Mouse (Mus musculus): ENCODE results near the gene Pycr2. TPM values are rescaled to one million over a fixed set of nuclear protein-coding genes. Genes with fewer than 3 reads are reported as not detected.
"Not testable (repeated sequence)": the region's sequence is repeated elsewhere in the genome, so short reads cannot be mapped to it uniquely, and the experiment has no call there.

Pycr2 gene
- polyA plus RNA-seq, 1 experiment from 2014 or later, result 58.2 TPM

DNA sequence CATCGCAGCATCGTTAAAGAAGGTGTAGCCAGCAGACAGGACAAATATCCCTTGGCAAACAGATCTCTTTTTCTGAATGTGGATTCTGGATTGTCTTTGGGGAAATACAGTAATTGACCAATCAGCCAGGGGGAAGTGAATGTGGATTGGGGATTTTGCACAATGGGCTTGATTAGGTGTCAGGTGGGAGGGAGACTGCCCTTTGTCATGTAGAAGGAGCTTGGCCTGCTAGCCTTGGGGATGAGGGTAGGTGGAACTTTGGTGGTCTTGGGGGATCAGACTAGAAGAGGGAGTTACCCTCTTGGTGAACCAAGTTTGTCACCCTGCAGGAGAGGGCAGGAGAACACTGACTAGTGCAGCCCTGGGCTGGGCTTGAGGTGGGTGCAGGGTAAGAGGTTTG is 20.6 kb downstream of the Pycr2 start:
- 45% methylated on average over 2 of the region's 2 CpGs for WGBS
- Histone ChIP-seq H3K4me2 (no peak overlapping the region), H3K9me3 (replicated peaks) (no peaks in the 10 kb centered on the region), H3K4me3 (no peak overlapping the region), H3K36me3 (no peaks in the 10 kb centered on the region), H3K4me1 (replicated peaks) (no peaks in the 10 kb centered on the region), H3K9ac (no peak overlapping the region), H3K27me3 (replicated peaks) (peaks cover 6% of the 10 kb centered on the region), H3K27ac (ENCODE audit: poor library complexity, severe bottlenecking) (no peak overlapping the region)
- ATAC-seq (ENCODE audit: insufficient number of reproducible peaks, low FRiP score), result no peak

DNA sequence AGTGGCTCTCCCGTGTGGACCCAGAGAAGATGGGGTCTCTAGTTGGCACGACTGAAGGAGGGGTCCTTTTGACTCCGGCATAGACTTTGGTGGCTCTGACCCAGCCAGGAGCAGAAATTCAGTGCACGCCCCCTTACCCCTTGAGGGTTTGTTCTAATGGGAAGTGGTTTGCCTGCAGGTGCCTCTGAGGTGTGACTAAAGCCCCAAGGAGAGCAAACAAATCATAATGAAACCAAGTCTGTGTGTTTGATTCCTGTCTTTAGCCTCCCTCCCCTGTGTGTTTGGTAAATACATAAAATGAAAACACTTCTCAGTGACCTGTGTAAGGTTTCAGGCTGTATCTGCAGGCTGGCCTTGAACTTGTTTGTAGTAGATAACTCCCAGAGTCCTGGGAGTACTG is 22.2 kb downstream of the Pycr2 start:
- Histone ChIP-seq H3K27me3 (replicated peaks) (0 out of 2 replicates have a peak, but pooled peaks cover 6% of the 10 kb centered on the region), H3K27ac (ENCODE audit: poor library complexity, severe bottlenecking) (no peak overlapping the region), H3K4me1 (replicated peaks) (no peaks in the 10 kb centered on the region), H3K9ac (no peak overlapping the region), H3K9me3 (replicated peaks) (no peaks in the 10 kb centered on the region; the same call in 1 of the 2 replicates), H3K4me3 (no peak overlapping the region), H3K4me2 (no peak overlapping the region), H3K36me3 (no peaks in the 10 kb centered on the region)
- no peak for ATAC-seq (ENCODE audit: insufficient number of reproducible peaks, low FRiP score)
- 66% methylated on average over 4 of the region's 4 CpGs for WGBS

DNA sequence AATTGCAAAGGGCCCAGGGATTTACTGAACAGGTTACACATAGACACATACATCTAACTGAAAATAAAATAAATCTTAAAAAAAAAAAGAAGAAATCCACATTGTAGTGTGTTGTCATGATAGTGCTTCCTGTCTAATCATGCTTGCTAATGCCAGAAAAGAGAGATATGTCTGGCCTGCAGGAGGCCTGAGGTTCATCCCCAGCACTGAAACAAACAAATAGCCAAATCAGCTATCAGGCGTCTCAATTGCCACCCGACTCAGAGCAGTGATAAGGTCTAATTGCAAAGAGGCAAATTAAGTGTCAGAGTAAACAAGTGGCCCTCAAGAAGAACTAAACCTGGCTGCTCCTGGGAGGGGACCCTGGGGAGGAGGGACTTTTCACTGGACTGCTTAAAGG is 25.5 kb downstream of the Pycr2 start:
- H3K27ac ChIP-seq (ENCODE audit: poor library complexity, severe bottlenecking), result no peak overlapping the region
- no peaks in the 10 kb centered on the region; the same call in 1 of the 2 replicates for H3K9me3 ChIP-seq (replicated peaks)
- peaks cover 23% of the 10 kb centered on the region for H3K27me3 ChIP-seq (replicated peaks)
- no peak overlapping the region for H3K9ac ChIP-seq
- no peak for ATAC-seq (ENCODE audit: insufficient number of reproducible peaks, low FRiP score)
- 10% methylated on average over 2 of the region's 2 CpGs for WGBS
- H3K36me3 ChIP-seq, result no peaks in the 10 kb centered on the region
- no peak overlapping the region for H3K4me2 ChIP-seq
- no peak overlapping the region for H3K4me3 ChIP-seq
- H3K4me1 ChIP-seq (replicated peaks), result 0 out of 2 replicates have a peak, but pooled peaks cover 2% of the 10 kb centered on the region

DNA sequence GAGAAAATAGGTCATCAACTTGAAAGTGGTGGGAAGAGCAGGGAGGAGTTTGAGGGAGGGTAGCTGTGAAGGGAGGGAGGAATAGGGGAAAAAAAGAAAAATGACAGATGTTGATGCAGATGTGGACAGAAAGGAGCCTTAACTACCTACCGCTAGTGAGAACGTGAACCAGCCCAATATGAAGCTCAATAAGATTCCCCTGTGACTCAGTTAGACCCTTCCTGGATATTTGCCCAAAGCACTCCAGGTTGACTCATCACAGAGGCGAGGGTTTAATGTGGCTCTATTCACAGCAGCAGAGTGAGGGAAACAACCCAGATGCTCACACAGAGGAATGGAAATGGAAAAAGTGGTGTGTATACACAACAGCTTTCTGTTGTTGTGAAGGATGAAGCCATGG is 27.0 kb downstream of the Pycr2 start:
- Histone ChIP-seq H3K4me3 (no peak overlapping the region), H3K4me2 (no peak overlapping the region), H3K27me3 (replicated peaks) (peaks cover 38% of the 10 kb centered on the region), H3K27ac (ENCODE audit: poor library complexity, severe bottlenecking) (no peak overlapping the region), H3K9me3 (replicated peaks) (no peaks in the 10 kb centered on the region; the same call in 1 of the 2 replicates), H3K36me3 (no peaks in the 10 kb centered on the region), H3K4me1 (replicated peaks) (0 out of 2 replicates have a peak, but pooled peaks cover 7% of the 10 kb centered on the region), H3K9ac (no peak overlapping the region)
- WGBS, result 66% methylated on average over 3 of the region's 3 CpGs
- no peak for ATAC-seq (ENCODE audit: insufficient number of reproducible peaks, low FRiP score)

DNA sequence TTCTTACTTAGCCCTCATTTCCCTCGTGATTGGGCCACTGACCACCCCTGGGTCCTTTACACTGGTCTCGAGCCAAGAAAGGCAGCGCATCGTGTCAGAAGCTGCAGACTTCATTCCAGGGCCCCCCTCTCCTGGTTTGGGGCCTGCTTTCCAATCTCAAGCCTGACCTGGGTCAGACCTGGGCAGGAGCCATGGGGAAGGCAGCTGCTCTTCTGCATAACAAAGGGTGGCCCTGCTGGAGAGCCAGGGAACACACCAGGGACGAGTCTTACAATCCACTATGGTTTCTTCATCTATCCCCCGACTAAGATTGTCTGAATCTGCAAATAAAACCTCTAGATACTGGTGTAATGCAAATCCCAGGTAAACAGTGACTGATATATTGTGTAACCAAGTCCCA is 29.6 kb downstream of the Pycr2 start:
- ATAC-seq (ENCODE audit: insufficient number of reproducible peaks, low FRiP score), result no peak
- Histone ChIP-seq H3K27ac (ENCODE audit: poor library complexity, severe bottlenecking) (no peak overlapping the region), H3K9ac (0 out of 2 replicates have a peak overlapping the region, but pooled peaks have one; percentile 38), H3K36me3 (no peaks in the 10 kb centered on the region), H3K9me3 (replicated peaks) (no peaks in the 10 kb centered on the region; the same call in 1 of the 2 replicates), H3K4me1 (replicated peaks) (0 out of 2 replicates have a peak, but pooled peaks cover 7% of the 10 kb centered on the region), H3K4me3 (no peak overlapping the region), H3K27me3 (replicated peaks) (peaks cover 47% of the 10 kb centered on the region), H3K4me2 (no peak overlapping the region)
- WGBS, result 21% methylated on average over 6 of the region's 6 CpGs

GRCm38 (mm10) chr1:180934467-180935419 is 30.6 kb downstream of the Pycr2 start, which contains the start of gene Lefty1:
Gene Lefty1 (plus strand): TSS chr1:180935022.
- no peaks in the 10 kb centered on the region for H3K36me3 ChIP-seq
- 0 out of 2 replicates have a peak within 1 kb of the TSS, but pooled peaks have one; percentile 38 for H3K9ac ChIP-seq
- no peak within 1 kb of the TSS for H3K4me3 ChIP-seq
- 12% methylated on average over 21 of the region's 21 CpGs for WGBS
- no peak for ATAC-seq (ENCODE audit: insufficient number of reproducible peaks, low FRiP score)
- H3K4me1 ChIP-seq (replicated peaks), result 0 out of 2 replicates have a peak, but pooled peaks cover 7% of the 10 kb centered on the region
- peaks cover 47% of the 10 kb centered on the region for H3K27me3 ChIP-seq (replicated peaks)
- H3K27ac ChIP-seq (ENCODE audit: poor library complexity, severe bottlenecking), result no peak within 1 kb of the TSS
- no peak within 1 kb of the TSS for H3K4me2 ChIP-seq
- no peaks in the 10 kb centered on the region; the same call in 1 of the 2 replicates for H3K9me3 ChIP-seq (replicated peaks)

GRCm38 (mm10) chr1:180936610-180937398 is 32.7 kb downstream of the Pycr2 start:
- Histone ChIP-seq H3K4me3 (peak overlapping the region; percentile 43), H3K4me2 (peak overlapping the region; percentile 72), H3K27me3 (replicated peaks) (peaks cover 47% of the 10 kb centered on the region), H3K9ac (peak overlapping the region; percentile 29; the same call in 1 of the 2 replicates), H3K4me1 (replicated peaks) (peaks cover 17% of the 10 kb centered on the region)
- H3K36me3 ChIP-seq; H3K9me3 ChIP-seq (replicated peaks); H3K27ac ChIP-seq (ENCODE audit: poor library complexity, severe bottlenecking): not testable (repeated sequence)
- WGBS, result 2% methylated on average over 40 of the region's 41 CpGs
- peak; percentile 86 for ATAC-seq (ENCODE audit: insufficient number of reproducible peaks, low FRiP score)

- not testable (repeated sequence) for H3K4me3 ChIP-seq; H3K36me3 ChIP-seq; H3K4me2 ChIP-seq; H3K9me3 ChIP-seq (replicated peaks); H3K9ac ChIP-seq; ATAC-seq (ENCODE audit: insufficient number of reproducible peaks, low FRiP score); H3K27ac ChIP-seq (ENCODE audit: poor library complexity, severe bottlenecking)
- 43% methylated on average over 13 of the region's 13 CpGs for WGBS
- Histone ChIP-seq H3K27me3 (replicated peaks) (peaks cover 47% of the 10 kb centered on the region), H3K4me1 (replicated peaks) (peaks cover 19% of the 10 kb centered on the region)
Measured at GRCm38 (mm10) chr1:180937631-180938030, 33.5 kb downstream of the Pycr2 start.

- not testable (repeated sequence) for H3K4me3 ChIP-seq; H3K36me3 ChIP-seq; H3K27ac ChIP-seq (ENCODE audit: poor library complexity, severe bottlenecking); H3K4me2 ChIP-seq; H3K9me3 ChIP-seq (replicated peaks); ATAC-seq (ENCODE audit: insufficient number of reproducible peaks, low FRiP score); H3K9ac ChIP-seq
- H3K4me1 ChIP-seq (replicated peaks), result peaks cover 27% of the 10 kb centered on the region
- H3K27me3 ChIP-seq (replicated peaks), result peaks cover 38% of the 10 kb centered on the region
- 73% methylated on average over 2 of the region's 2 CpGs for WGBS
Measured at GRCm38 (mm10) chr1:180938781-180939180, 34.7 kb downstream of the Pycr2 start.

DNA sequence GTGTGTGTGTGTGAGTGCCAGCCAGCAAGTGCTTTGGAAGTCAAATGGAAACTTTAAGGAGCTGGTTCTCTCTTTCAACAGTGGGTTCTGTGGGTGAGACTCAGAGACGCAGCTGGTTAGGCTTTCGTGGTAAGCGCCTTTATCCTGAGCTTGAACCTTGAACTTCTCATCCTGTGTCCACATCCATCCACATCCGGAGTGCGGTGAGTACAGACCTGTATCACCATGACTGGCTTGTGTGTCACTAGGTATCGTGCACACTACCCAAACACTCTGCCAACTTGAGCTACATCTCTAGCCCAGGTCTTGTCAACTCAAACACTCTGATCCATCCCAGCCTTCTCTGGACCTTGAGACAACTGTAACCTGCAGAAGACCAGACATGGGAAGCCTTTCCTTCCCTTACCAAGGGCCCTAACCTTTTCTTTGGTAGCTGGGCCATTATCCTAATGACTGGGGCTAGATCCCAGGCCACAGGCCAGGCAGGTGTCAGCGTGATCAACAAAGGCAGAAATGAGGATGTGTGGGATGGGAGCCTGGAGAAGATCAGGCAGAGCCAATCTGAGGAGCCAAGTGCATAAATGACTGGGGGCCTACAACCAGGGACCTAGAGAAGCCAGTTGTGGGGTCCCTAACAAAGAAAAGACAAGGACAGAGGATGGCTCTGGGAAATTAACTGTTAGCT is 36.8 kb downstream of the Pycr2 start:
- Histone ChIP-seq H3K4me2 (peak overlapping the region; percentile 87), H3K27ac (ENCODE audit: poor library complexity, severe bottlenecking) (no peak overlapping the region), H3K36me3 (no peaks in the 10 kb centered on the region), H3K4me3 (peak overlapping the region; percentile 92; the same call in 1 of the 2 replicates), H3K9ac (peak overlapping the region; percentile 84), H3K4me1 (replicated peaks) (peaks cover 41% of the 10 kb centered on the region), H3K9me3 (replicated peaks) (no peaks in the 10 kb centered on the region), H3K27me3 (replicated peaks) (peaks cover 16% of the 10 kb centered on the region)
- WGBS, result 91% methylated on average over 7 of the region's 7 CpGs
- no peak for ATAC-seq (ENCODE audit: insufficient number of reproducible peaks, low FRiP score)

Measured in heart, embryonic 12.5 days (tissue).